Mouse (Mus musculus): Measurements from ENCODE around the gene Duox1.
"Not testable (repeated sequence)": the region's sequence is repeated elsewhere in the genome, so short reads cannot be mapped to it uniquely, and the experiment has no call there.

The Duox1 gene

DNA sequence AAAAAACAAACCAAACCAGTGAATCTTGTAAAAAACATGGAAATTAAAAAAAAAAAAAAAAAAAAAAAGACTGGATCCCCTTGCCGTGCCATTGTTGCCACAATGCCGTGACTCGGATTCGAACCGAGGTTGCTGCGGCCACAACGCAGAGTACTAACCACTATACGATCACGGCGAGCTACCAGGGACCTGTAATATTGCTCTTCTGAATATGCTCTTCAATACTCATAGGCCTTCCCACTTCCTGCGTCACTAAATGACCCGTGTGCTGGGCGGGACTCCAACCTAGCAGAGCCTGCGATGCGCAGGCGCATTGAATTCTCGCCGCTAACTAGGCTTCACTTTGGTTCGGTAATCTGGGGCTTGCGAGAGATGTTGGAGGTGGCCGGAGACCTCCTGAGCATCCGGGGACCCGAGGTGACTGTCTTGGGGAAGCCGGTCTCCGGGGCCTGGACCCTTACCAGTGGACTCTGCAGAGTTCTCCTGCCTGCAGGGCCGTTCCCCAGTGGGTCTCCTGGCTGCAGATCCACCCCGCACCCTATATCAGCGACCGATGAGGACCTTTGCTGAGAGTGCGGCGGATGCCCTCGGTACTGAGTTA is 60.0 kb downstream of the Duox1 start:
- DNase-seq (ENCODE audit: low spot score): peak; percentile 89

- DNase-seq (ENCODE audit: low spot score): no peak
Observed at GRCm38 (mm10) chr2:122376041-122376561, 60.6 kb downstream of the Duox1 start.

DNA sequence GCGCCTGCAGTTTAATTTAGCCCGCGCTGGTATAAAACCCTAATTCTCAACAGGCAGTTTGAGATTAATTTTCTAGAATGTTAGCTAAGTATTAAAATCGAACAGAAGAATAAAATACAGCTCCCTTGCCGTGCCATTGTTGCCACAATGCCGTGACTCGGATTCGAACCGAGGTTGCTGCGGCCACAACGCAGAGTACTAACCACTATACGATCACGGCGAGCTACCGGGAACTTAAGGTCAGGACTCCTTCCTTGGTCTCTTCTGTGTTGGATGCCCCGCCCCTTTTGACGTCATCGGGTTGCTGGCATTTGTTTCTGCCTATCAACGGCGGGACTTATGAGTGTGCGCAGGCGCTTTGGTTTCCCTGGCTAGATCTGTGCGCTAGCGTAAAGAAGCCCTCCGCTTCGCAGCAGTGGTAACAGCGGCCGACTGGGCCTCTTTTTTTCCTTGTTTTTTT is 61.8 kb downstream of the Duox1 start:
- peak; percentile 99 for DNase-seq (ENCODE audit: low spot score)

- no peak for DNase-seq (ENCODE audit: low spot score)
Observed at GRCm38 (mm10) chr2:122377751-122378246, 62.3 kb downstream of the Duox1 start.

- no peak for DNase-seq (ENCODE audit: low spot score)
Observed at GRCm38 (mm10) chr2:122378421-122379291, 63.2 kb downstream of the Duox1 start.

DNA sequence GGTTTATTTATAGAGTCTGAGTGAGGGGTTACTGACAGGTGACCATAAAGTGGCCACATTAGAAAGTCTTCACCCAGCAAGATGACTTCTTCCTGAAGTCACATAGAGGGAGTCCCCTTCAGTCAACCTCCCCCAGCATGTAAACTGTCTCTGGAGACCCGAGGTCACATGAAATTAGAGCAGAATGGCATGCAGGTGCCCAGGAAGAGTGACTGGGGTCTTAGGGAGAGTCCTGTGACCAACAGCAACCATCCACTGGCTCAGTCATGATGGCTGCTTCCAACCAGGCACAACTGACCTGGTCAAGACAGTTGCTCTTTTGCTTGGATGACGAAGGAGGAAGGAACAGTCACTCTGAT is 63.8 kb downstream of the Duox1 start:
- no peak for DNase-seq (ENCODE audit: low spot score)

GRCm38 (mm10) chr2:122380768-122381311 is 65.4 kb downstream of the Duox1 start:
- DNase-seq (ENCODE audit: low spot score): no peak

- DNase-seq (ENCODE audit: low spot score): no peak
Observed at GRCm38 (mm10) chr2:122381329-122382103, 66.0 kb downstream of the Duox1 start.

DNA sequence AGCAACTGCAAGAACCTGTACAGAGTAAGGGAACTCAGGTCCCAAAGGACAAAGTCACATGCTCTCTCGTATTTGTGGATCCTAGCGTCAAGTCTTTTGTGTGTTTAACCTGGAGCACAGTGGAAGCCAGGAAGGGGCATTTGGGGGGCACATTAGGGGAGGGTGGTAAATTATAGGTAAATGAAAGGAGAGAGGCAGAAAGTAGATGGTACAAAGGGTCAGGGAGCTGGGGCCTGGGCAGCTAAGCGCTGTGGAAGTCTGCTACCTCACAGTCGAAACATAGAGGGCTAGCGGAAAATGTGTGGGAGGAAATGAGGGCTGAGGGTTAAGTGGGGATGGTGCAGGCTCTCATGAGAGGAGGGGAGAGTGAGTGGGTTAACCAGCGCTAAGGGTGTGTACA is 66.6 kb downstream of the Duox1 start:
- DNase-seq (ENCODE audit: low spot score): no peak

GRCm38 (mm10) chr2:122385095-122385494 is 69.6 kb downstream of the Duox1 start:
- no peak for DNase-seq (ENCODE audit: low spot score)

- DNase-seq (ENCODE audit: low spot score): not testable (repeated sequence)
Observed at GRCm38 (mm10) chr2:122387135-122387534, 71.7 kb downstream of the Duox1 start.

- no peak for DNase-seq (ENCODE audit: low spot score)
Observed at GRCm38 (mm10) chr2:122396150-122396549, 80.7 kb downstream of the Duox1 start.
